Mouse (Mus musculus) erythroblast, embryonic 14.5 days (primary cell): Measurements from ENCODE around the gene Fbxl17. TPM values are rescaled to one million over a fixed set of nuclear protein-coding genes. Genes with fewer than 3 reads are reported as not detected.

ENCODE experiments used
- H3K27me3 ChIP-seq: 2 replicates; pipeline ENCODE4 v1.6.1; 2012; ENCODE audit warnings: inconsistent platforms; ENCODE audit not compliant: control insufficient read depth
- H3K36me3 ChIP-seq: 2 replicates; pipeline ENCODE4 v1.6.1; 2012; ENCODE audit warnings: mild to moderate bottlenecking, inconsistent platforms; ENCODE audit not compliant: control insufficient read depth
- H3K4me1 ChIP-seq: 2 replicates; pipeline ENCODE4 v1.6.1; 2012; ENCODE audit warnings: inconsistent platforms; ENCODE audit not compliant: control insufficient read depth
- H3K4me3 ChIP-seq: replicated peaks from 2 replicates; pipeline ENCODE3; 2012; ENCODE audit warnings: moderate library complexity, mild to moderate bottlenecking, inconsistent platforms
- H3K9me3 ChIP-seq: 2 replicates; pipeline ENCODE4 v1.6.1; 2012; ENCODE audit warnings: low read length, inconsistent platforms, mixed read lengths; ENCODE audit not compliant: control insufficient read depth
- GATA1 ChIP-seq: IDR thresholded peaks from 2 replicates; pipeline ENCODE4 v1.6.1; 2012; ENCODE audit warnings: low read length, inconsistent platforms, mixed read lengths
- TAL1 ChIP-seq: IDR thresholded peaks from 3 replicates; pipeline ENCODE4 v1.6.1; 2012; ENCODE audit warnings: low read length, inconsistent platforms, mixed read lengths
- polyA plus RNA-seq: library from polyadenylated mRNA; stranded (reverse); fragments of >175 nt; gene quantifications from 2 replicates; pipeline ENCODE4 v1.2.3, GENCODE M21; 2012

The Fbxl17 gene
- polyA plus RNA-seq, 1 experiment: 0.48 TPM

GRCm38 (mm10) chr17:63119077-63119476, 380.7 kb downstream of the Fbxl17 start:
- TF ChIP-seq GATA1 (no peak), TAL1 (no peak)
- Histone ChIP-seq H3K4me1 (peaks cover 4% of the 10 kb centered on the region; the same call in 1 of the 2 replicates), H3K27me3 (no peaks in the 10 kb centered on the region), H3K9me3 (no peaks in the 10 kb centered on the region), H3K4me3 (no peak overlapping the region), H3K36me3 (no peaks in the 10 kb centered on the region)

- Histone ChIP-seq H3K36me3 (no peaks in the 10 kb centered on the region), H3K4me3 (no peak overlapping the region), H3K9me3 (no peaks in the 10 kb centered on the region), H3K4me1 (peaks cover 4% of the 10 kb centered on the region; the same call in 1 of the 2 replicates), H3K27me3 (no peaks in the 10 kb centered on the region)
- TF ChIP-seq TAL1 (no peak), GATA1 (no peak)
Observed at GRCm38 (mm10) chr17:63117130-63117529, 382.7 kb downstream of the Fbxl17 start.

- no peak for TF ChIP-seq GATA1
- TF ChIP-seq TAL1: no peak
- no peaks in the 10 kb centered on the region for H3K27me3 ChIP-seq
- no peaks in the 10 kb centered on the region for H3K9me3 ChIP-seq
- no peaks in the 10 kb centered on the region for H3K36me3 ChIP-seq
- H3K4me3 ChIP-seq: no peak overlapping the region
- no peaks in the 10 kb centered on the region for H3K4me1 ChIP-seq
Observed at GRCm38 (mm10) chr17:63114399-63115085, 385.3 kb downstream of the Fbxl17 start.

- no peak for TF ChIP-seq TAL1
- TF ChIP-seq GATA1: no peak
- no peaks in the 10 kb centered on the region for H3K36me3 ChIP-seq
- H3K27me3 ChIP-seq: no peaks in the 10 kb centered on the region
- H3K4me3 ChIP-seq: no peak overlapping the region
- no peaks in the 10 kb centered on the region for H3K9me3 ChIP-seq
- H3K4me1 ChIP-seq: no peaks in the 10 kb centered on the region
Observed at GRCm38 (mm10) chr17:63112826-63113225, 387.0 kb downstream of the Fbxl17 start.

- TF ChIP-seq GATA1 (no peak), TAL1 (no peak)
- no peaks in the 10 kb centered on the region for H3K4me1 ChIP-seq
Observed at GRCm38 (mm10) chr17:63110994-63111393, 388.8 kb downstream of the Fbxl17 start.

GRCm38 (mm10) chr17:63110211-63110755, 389.5 kb downstream of the Fbxl17 start:
- no peak for TF ChIP-seq GATA1
- TF ChIP-seq TAL1: no peak
- Histone ChIP-seq H3K9me3 (no peaks in the 10 kb centered on the region), H3K27me3 (no peaks in the 10 kb centered on the region), H3K4me3 (no peak overlapping the region), H3K4me1 (no peaks in the 10 kb centered on the region), H3K36me3 (no peaks in the 10 kb centered on the region)

More at GRCm38 (mm10) chr17:63110994-63111393, 388.8 kb downstream of the Fbxl17 start:
- Histone ChIP-seq H3K4me3 (no peak overlapping the region), H3K9me3 (no peaks in the 10 kb centered on the region), H3K36me3 (no peaks in the 10 kb centered on the region), H3K27me3 (no peaks in the 10 kb centered on the region)

DNA sequence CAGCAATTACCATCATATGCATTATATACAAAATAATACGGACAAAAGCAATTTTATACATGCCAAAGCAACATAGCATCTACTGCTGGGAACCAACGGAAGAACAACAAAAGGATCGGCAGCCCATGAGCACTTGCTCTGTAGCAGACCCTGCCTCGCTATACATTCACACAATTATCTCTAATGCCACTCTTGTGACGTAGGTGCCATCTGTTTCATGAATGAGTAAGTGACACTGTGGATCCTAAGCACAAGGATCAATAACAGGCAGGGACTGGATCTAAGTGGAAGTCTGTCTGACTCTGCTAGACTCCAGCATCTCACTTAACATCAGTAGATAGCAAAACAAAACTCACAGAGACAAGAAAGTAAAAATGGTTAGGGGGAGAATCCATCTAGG, 391.8 kb downstream of the Fbxl17 start:
- Histone ChIP-seq H3K4me1 (no peaks in the 10 kb centered on the region), H3K9me3 (no peaks in the 10 kb centered on the region), H3K4me3 (no peak overlapping the region), H3K27me3 (no peaks in the 10 kb centered on the region), H3K36me3 (no peaks in the 10 kb centered on the region)
- TF ChIP-seq TAL1 (no peak), GATA1 (no peak)

- TF ChIP-seq GATA1 (no peak), TAL1 (no peak)
- Histone ChIP-seq H3K4me3 (no peak overlapping the region), H3K4me1 (no peaks in the 10 kb centered on the region), H3K9me3 (no peaks in the 10 kb centered on the region), H3K27me3 (no peaks in the 10 kb centered on the region), H3K36me3 (no peaks in the 10 kb centered on the region)
Observed at GRCm38 (mm10) chr17:63107515-63107914, 392.3 kb downstream of the Fbxl17 start.

GRCm38 (mm10) chr17:63095553-63095952, 404.3 kb downstream of the Fbxl17 start:
- Histone ChIP-seq H3K4me1 (no peaks in the 10 kb centered on the region), H3K36me3 (no peaks in the 10 kb centered on the region), H3K4me3 (no peak overlapping the region), H3K27me3 (no peaks in the 10 kb centered on the region), H3K9me3 (no peaks in the 10 kb centered on the region)
- TF ChIP-seq GATA1 (no peak), TAL1 (no peak)

- TF ChIP-seq GATA1 (no peak), TAL1 (no peak)
- Histone ChIP-seq H3K9me3 (no peaks in the 10 kb centered on the region), H3K36me3 (no peaks in the 10 kb centered on the region), H3K4me1 (no peaks in the 10 kb centered on the region), H3K27me3 (no peaks in the 10 kb centered on the region), H3K4me3 (no peak overlapping the region)
Observed at GRCm38 (mm10) chr17:63095017-63095416, 404.8 kb downstream of the Fbxl17 start.
